Mouse (Mus musculus) activated CD4-positive, CD25-positive, alpha-beta regulatory T cell, adult 4 months (primary cell): ENCODE measurements around the gene Osbpl11. TPM values are rescaled to one million over a fixed set of nuclear protein-coding genes. Genes with fewer than 3 reads are reported as not detected.
"Not testable (repeated sequence)": the region's sequence is repeated elsewhere in the genome, so short reads cannot be mapped to it uniquely, and the experiment has no call there.

Experiments used
- ATAC-seq: one replicate; pipeline ENCODE4 v1.8.0; 2017
- polyA plus RNA-seq, 2 experiments: library from polyadenylated mRNA; unstranded; fragments of 100-300 nt; shearing (Covaris generic); gene quantifications; one replicate each; pipeline ENCODE4 v1.2.1; 2017

The Osbpl11 gene
- 1 to 10 TPM; 5.7 to 7.5 TPM for polyA plus RNA-seq

DNA sequence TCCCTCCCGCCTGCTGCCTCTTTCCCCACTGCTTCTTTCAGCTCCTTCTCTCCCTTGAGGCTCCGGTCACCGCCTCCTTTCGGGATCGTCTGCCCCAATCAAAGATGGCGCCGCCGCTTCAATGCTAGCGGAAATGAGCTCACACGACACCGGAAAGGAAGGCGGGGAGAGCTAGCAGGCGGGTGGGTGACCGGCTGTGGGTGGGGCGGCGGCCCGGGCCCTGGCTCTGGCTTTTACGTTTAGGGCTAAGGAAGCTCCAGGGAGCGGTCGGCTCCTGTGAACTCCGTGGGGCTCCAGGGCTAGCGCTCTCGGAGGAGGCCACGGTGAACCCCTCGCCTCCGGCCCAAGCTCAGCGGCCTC lies at the start of gene Osbpl11:
Gene Osbpl11 (plus strand): TSS at position 171 of the 360 bp plus-strand sequence.
- peak; percentile 94 for ATAC-seq

DNA sequence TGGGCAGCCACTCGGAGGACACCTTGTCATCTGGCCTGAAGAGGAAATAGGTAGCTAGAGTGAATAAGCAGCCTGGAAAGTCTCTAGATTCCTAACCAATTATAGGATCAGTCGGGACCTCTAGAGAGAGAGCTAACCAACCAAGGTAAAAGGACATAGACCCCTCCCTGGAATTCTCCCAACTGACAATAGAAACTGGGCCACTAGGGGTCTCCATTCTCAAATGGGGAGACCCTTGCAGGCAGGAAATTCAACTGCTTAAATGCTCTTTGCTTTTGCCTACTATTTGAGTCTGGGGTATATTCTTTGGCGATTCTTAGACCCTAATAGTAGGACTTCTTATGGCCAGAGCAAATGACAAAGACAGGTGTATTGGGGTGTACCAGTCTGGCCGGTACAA lies 49.7 kb upstream of the Osbpl11 start:
- no peak for ATAC-seq

DNA sequence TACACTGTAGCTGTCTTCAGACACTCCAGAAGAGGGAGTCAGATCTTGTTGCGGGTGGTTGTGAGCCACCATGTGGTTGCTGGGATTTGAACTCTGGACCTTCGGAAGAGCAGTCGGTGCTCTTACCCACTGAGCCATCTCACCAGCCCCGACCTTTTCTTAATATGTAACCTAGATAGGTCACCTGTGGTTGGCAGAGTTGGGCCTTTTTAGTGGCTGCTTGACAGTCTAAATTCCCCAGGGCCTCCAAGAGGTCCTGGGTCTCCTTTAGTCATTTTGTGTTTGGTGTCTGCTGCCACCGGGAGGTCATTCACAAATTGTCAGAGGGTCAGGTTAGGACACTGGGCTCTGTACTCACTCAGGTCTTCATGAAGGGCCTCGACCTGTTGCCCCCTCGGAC lies 45.8 kb upstream of the Osbpl11 start:
- ATAC-seq = not testable (repeated sequence)

DNA sequence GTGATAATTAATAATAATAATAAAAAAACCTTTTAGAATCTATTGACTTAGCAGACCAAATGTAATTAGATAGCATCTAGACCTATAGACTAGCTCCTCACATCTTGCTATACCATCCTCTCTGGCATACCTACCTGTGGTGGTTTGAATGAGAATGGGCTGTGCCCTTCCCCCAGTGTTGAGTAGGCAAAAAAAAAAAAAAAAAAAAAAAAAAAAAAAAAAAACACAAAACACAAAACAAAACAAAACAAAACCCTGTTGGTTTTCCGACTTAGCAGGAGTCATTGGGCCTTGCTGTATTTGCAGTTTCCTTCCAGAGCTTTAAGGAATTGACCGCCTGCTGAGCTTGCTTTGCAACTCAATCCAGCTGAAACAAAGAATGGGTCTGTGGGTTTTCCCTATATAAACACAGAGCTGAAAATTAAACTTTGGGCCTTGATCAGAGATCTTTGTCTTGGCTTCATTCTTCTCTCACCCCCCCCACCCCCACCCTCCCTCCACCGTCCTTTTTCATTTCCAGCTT lies 43.1 kb upstream of the Osbpl11 start:
- ATAC-seq = no peak

DNA sequence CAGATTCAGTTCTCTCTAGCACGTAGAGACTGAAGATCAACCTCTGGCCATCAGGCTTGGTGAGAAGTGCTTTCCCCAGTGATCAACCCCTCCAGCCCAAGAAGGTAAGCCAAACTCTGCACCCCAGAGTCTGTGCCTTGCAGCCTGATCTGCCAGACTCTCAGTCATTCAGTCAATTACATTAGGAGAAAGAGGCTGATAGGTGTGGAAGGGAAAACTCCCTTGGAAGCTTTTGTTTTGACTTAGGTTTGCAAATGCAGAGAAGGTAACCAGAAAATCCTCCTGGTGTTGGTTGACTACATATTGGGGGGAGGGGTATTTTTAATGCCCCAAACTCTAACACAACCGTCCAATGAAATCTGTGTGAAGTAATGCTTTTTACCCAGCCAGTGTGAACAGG lies 41.4 kb upstream of the Osbpl11 start:
- ATAC-seq = no peak

DNA sequence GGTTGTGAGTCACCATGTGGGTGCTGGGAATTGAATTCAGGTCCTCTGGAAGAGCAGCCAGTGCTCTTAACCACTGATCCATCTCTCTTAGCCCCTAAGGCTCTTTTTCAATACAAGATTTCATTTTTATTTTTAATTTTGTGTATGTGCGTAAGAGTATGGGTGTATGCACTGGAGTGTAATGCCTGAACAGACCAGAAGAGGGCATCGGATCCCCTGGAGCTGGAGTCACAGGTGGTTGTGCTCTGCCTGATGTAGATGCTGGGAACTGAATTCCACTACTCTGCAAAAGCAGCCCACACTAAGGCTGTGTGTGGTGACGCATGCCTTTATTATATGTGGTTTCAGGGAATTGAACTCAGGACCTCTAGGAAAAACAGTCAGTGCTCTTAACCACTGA lies 38.7 kb upstream of the Osbpl11 start:
- no peak for ATAC-seq

DNA sequence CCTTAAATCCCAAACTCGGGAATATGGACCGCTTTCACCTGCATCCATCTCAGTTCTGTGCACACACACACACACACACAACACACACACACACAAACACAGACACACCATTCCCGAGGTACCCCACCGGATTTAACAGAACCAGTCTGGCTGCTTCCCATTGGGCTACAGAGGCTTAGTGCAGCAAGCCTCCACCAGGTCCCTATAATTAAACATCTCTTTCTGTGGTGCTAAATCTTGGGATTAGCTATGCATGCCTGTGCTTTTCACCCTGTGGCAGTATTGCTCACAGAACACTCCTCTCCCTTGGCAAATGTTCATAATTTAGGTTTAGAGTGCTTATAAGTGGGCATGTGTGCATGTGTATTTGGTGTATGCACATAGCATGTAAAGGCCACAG lies 36.7 kb upstream of the Osbpl11 start:
- ATAC-seq = no peak

DNA sequence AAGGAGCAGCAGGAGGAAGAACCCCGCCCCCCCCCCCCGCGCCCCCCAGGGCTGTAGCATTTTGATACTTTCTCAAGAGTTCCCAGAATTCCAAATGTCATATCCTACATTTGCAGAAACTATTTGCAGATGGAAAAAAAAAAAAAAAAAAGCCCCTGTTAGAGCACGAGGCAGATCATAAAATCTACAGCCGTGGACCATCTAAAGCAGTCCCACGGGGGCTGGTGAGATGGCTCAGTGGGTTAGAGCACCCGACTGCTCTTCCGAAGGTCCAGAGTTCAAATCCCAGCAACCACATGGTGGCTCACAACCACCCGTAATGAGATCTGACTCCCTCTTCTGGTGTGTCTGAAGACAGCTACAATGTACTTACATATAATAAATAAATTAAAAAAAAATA lies 34.0 kb upstream of the Osbpl11 start:
- ATAC-seq = not testable (repeated sequence)

DNA sequence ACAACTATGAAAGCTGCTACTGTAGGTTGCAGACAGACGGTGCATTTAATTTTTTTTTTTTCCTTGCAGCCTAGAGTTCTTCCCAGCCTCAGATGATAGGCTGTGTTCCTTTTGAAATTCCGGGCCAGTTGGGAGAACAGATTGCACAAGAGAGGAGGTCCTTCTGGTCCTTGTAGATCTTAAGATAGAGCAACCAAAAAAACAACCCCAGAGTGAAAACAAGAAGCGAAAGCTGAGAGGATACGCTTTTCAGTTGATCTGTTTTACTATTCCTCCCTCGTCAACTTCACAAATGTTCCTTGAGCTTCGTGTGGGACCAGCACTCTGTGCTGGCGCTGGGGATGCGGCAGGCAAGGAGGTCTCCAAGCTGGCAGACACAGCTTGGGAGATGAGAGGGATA lies 33.3 kb upstream of the Osbpl11 start:
- no peak for ATAC-seq

DNA sequence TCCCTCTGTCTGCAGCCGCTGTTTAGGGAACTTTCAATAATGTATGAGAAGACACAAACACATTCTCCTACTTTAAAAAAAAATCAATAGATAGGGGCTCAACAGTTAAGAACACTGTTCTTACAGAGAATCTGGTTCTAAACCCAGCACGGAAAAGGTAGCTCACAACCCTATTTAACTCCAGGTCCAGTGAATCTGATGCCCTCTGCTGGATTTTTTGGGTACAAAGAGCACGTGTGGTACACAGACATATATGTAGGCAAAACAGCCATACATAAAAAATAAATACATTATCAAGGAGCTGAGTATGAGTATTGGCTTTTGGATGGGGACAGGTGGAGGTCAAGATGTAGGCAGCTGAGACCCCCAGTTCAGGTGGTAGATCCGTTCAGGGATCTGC lies 29.9 kb upstream of the Osbpl11 start:
- ATAC-seq = no peak

DNA sequence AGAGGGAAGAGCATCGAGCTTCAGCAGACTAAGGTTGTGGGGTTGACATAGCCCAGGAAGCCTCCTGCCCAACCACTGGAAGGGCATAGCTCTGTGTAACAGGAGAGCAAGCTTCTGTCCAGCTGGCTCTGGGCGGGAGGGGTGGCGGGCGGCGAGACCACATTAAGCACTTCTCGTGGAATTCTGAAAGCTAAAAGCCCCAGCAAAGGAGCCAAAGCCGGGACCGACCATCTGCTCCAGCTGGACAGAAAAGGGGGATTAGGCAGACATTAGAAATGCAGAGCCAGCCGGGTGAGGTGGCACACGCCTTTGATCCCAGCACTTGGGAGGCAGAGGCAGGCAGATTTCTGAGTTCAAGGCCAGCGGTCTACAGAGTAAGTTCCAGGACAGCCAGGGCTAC lies 26.9 kb upstream of the Osbpl11 start:
- no peak for ATAC-seq

DNA sequence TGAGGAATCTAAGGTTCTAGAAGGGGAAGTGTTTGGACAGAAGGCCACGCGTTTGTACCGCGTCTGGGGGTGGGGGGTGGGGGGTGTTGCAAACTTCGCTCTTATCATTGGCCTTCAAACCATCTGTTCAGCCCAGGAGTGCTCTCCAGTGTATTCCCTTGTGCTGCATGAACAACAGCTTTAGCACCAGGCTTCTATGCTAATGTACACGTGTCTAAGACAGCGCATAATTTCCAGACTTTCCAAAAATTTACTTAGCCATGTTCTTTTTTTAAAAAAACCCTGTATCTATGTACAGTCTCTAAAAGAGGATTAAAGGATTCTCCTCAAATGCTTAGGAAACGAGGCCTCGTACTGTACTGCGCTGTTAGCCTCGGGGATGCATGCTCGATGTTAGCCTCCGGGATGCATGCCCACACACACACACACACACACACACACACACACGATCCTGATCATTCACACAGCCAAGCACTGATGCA lies 26.2 kb upstream of the Osbpl11 start:
- ATAC-seq = no peak

DNA sequence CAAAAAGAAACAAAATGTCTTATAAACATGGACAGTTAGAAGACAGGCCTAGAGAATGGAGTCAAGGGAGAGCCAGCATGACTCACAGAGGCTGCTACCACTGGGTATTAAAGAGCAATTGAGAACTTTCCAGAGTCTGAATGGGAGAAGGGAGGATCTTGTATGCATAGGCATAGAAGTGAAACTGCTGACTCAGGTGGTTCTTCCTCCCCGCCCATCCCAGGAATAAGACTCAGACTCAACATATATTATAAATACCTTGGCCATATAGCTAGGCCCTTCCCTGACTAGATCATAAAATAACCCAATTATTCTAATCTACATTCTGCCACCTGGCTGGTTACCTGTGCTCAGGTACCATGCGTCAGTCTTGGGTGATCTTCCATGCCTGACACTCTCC lies 25.5 kb upstream of the Osbpl11 start:
- no peak for ATAC-seq

DNA sequence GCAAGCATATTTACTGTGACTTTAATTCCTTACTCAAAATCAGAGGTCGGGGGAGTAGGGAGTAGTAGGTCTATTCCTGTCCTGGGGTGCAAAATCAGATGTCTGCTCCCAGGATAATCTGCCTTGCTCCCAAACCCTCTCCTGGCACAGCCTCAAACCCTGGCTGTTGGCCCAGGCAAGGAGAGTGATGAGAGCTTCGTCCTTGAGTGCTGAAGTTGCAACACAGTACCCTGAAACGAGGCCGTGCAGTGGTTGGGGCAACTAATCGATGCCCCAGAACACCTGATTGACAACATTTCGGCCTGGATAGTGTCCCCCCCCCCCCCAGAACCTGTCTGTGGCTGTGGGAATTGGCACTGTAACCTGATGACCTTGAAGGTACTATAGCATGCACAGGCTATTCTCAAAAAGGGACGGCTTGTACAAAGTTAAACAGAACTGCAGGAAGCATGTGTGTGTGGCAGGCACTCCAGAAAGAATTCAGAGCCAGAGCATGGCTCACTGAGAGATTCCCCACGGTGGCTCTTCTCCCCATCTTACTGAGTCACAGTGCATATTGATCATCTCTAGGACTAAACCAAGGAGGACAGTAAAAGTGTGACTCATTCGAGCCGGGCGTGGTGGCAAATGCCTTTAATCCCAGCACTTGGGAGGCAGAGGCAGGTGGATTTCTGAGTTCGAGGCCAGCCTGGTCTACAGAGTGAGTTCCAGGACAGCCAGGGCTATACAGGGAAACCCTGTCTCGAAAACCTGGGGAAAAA lies 21.4 kb upstream of the Osbpl11 start:
- no peak for ATAC-seq

DNA sequence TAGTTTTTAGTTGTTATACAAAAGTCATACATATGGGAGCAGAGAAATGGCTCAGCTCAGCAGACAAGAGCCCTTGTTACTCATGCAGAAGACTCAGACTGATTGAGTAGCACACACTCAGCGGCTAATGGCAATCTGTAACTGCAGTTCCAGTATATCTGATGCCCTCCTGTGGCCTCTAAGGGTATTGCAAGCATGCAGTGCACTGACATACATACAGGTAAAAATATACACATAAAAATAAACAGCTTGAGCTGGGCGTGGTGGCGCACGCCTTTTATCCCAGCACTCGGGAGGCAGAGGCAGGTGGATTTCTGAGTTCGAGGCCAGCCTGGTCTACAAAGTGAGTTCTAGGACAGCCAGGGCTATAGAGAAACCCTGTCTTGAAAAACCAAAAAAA lies 18.6 kb upstream of the Osbpl11 start:
- not testable (repeated sequence) for ATAC-seq

DNA sequence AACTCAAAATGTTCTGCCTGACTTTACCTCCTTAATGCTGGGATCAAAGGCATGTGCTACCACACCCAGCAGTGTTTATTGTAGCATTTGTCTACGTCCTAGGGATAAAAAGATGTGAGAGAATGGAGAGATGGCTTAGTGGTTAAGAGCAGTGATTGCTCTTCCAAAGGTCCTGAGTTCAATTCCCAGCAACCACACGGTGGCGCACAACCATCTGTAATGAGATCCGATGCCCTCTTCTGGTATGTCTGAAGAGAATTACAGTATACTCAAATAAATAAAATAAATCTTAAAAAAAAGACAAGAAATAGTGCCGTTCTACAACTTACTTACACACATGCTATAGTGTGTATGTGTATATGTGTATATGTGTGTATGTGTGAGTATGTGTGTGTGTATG lies 17.3 kb upstream of the Osbpl11 start:
- no peak for ATAC-seq

DNA sequence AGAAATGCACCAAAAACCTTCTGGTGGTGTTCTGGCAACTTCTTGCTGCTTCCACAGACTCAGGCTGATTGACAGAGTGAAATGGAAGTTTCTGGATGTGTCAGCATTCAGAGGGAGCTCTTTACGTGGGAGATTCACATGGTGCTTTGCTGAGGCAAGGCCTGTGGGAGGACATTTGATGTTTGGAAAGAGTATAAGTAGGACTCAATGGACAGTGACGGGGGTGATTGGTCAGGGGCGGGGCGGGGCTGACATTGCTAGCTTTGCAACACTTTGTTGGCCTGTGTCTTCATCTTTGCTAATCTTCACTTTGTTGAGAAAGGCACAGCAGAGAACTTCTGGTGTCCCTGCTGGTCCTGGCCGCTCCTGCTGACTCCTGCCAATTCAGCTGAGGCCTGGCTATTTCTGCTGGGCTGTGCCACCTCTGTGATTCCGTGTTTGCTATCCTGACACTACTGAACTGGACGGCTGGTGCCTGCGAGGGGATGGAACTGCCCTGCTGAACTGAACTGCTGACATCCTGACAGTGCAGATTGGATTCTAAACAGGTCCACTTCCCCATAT lies 15.3 kb upstream of the Osbpl11 start:
- no peak for ATAC-seq

DNA sequence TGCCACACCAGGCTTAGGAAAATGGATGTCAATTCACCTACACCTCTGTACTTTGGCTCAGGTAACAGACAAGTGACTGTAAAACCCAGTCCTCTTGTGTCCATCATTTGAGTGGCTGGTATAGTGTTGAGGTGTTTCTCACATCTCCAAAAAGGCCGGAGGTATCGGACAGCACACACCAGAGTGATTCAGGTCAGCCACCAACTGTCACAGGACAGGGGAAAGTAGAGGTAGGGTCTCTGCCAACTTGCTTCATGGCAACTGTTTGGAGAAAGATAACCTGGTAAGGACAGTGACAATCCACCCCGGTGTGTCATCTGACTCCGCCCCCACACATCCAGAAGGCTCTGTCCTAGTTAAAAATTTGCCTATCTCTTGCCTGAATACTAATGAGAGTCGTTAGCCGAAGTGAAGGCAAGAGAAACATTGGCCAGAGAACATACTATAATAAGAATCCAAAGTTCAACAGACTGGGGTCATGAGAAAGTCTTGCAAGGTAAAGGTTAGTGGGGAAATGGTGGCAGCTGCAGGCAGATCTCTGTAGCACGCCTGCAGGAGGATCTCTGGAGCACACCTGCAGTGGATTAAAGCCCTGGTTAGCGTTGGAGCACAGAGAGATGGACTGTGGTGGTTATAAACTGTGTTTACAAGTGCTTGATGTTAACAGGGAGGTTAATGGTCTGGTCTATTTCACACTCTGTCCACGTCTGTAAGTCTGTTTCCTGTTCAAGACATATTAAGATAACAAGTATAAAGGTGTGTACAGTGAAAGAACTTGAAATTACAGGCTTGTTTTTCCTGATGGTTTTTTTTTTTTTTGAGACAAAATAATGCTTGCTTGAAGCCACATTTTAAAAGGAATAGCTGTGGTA lies 13.9 kb upstream of the Osbpl11 start:
- no peak for ATAC-seq

DNA sequence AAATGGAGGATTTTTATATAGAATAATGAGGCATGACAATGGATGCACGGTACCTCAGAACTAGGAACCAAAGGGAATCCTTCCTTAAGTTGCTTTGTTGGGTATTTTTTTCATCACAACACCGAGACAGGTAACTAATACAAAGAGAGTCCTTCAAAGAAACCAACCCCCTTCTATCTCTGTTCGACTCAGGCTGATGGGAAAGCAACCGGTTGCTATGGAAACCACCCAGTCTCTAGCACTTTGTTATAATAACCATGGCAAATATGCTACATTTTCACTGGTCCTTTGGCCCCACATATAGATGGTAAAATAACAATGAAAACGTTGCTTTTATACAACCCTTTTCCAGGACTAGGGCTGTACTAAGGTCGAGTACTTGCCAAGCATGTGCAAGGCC lies 13.1 kb upstream of the Osbpl11 start:
- no peak for ATAC-seq

DNA sequence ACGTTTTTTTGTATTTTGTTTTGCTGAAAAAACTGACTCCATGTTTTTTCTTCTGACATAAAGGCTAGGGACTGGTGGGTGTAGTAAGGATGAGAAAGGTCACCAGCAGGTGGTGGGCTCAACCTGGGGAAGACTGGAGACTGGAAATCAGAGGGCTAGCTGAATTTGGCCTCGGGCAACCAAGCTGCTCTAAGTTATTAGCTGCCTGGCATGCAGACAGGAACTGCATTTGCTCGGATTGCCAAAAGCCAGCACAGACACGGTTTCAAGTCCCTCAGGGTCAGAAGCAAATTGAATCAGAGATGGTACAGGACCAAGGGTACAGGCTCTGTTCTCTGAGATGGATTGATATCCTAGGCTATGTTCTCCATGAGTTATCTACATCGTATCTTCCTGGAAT lies 11.7 kb upstream of the Osbpl11 start:
- no peak for ATAC-seq

DNA sequence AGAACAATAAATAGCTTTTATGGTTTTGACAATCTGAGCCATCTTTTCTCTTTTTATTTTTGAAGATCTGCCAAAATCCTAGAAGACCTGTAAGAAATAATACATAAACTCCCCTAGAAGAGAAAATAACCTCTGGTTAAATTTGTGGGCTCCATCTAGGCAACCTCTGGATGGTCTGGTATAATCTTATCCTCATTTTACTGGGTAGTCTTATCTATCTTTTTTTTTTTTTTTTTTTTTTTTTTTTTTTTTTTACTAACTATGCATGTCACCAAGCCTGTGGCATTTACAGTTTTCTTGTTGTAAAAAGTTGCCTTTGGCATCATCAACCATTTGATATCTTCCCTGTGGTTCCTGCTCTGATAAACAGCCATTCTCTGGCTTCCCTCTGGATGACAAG lies 10.2 kb upstream of the Osbpl11 start:
- no peak for ATAC-seq

DNA sequence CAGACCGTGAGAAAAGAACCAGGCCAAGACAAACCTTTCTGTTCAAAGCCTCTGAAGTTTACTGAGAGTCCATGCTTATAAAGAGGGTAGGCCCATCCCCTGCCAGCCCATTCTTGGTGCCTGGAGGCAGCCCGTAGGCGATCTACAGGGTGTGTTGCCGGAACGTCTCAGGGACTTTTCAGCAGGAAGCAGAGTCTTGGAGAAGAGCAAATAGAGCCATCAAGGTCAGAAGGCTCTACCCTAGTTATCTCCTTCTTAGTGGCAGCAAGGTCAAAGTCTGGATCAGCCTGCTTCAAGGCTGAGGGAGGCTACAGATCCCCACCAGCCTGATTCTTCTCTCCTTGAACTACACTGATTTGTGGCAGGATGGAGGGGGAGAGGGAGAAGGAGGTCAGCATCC lies 8.0 kb upstream of the Osbpl11 start:
- ATAC-seq = not testable (repeated sequence)

DNA sequence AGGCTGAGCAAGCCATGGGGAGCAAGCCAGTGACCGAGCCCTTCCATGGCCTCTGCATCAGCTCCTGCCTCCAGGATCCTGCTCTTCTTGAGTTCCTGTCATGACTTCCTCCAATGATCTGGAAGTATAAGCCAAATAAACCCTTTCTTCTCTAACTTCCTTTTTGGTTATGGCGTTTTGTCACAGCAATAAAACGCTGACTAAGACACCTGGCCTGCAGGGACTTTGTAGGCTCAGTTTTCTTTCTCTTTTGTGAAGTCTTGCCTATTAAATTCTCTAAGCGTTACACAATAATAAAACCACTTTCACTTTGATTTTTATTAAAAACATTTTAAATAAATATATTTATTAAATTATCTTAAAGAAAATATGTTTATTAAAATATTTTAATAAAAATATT lies 7.1 kb upstream of the Osbpl11 start:
- no peak for ATAC-seq
